Mouse (Mus musculus) adrenal gland, postnatal 25 days (tissue): ENCODE measurements at regions not wholly inside any gene's neighbourhood (a gene's known extent, or its start where the extent isn't known, plus 50 kb on each side); places are given as distances from the start of the nearest gene placed in this dataset.

Experiments used
- DNase-seq: peaks from one replicate; pipeline ENCODE4 v3.0.0; 2021; ENCODE audit warnings: mixed read lengths

GRCm38 (mm10) chr4:39508866-39509265, 58.8 kb downstream of the 1700009N14Rik start:
- no peak for DNase-seq

DNA sequence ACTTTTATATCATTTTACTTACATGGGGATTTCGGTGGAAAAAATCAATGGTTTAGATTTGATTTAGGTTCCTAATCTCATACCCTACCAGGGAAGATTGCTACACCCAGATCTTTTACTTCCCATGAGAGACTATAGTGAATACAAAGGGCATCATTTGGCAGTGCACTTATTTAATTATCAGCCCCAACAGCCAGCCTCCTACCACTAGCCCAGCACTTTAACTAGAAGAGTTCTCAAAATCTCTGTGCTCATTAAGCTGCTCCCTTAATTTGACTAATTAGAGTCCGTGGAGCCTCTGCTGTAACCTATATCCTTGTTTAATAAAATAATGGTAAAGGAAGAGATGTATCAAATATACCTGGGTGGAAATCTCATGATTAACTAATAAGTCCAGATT, 77.4 kb downstream of the 1700009N14Rik start:
- DNase-seq, result no peak

- DNase-seq, result no peak
Measured at GRCm38 (mm10) chr4:39528661-39529060, 78.6 kb downstream of the 1700009N14Rik start.

DNA sequence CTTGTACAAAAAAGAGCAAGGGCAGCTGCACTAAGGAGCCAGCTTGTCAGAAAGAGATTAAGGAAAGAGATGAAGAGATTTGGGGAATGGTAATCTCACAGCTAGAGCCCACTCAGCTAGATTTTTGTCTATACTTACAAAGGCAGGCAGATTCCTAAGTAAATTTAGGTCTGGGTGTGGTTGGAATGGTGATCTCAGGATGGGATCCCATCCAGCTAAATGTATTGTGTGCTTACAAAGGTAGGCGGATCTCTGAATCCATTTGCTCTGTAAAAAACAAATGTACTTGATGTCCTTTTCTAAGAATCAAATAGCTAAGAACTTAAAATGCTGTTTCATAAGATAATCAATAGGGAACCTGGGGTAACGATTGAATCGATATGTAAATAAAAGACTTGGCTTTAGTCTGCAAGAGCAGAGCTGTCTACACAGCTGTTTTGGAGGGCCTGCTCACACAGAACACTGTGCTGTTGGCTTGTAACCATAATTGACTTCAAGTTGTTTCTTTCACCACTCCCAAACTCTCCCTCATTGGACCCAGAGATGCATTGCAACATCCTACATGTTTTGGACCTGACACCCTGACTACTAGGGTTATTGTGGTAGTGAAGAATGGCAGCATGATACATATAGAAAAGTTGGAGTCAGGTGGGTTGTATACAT, 106.1 kb downstream of the 1700009N14Rik start:
- DNase-seq, result no peak

GRCm38 (mm10) chr4:39597426-39597825, 147.3 kb downstream of the 1700009N14Rik start:
- DNase-seq, result no peak

GRCm38 (mm10) chr4:39605046-39605445, 155.0 kb downstream of the 1700009N14Rik start:
- no peak for DNase-seq

DNA sequence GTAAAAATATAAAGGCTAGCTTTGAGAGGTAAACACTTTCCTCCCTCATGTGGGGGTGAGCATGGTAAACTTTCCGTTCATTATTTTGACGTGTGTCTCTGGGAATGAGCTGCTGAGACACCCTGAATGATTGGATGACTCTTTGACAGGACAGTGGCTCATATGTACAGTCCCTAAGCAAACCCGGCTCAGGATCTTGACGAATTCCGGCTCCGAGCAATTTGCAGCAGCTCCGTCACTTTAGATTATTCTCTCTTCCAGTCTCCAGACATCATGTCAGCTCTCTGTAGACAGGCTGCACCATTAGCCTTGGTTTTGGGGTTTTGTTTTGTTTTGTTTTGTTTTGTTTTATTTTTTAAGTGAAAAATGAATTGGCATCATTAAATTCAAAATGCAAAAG, 194.0 kb downstream of the 1700009N14Rik start:
- DNase-seq, result no peak

DNA sequence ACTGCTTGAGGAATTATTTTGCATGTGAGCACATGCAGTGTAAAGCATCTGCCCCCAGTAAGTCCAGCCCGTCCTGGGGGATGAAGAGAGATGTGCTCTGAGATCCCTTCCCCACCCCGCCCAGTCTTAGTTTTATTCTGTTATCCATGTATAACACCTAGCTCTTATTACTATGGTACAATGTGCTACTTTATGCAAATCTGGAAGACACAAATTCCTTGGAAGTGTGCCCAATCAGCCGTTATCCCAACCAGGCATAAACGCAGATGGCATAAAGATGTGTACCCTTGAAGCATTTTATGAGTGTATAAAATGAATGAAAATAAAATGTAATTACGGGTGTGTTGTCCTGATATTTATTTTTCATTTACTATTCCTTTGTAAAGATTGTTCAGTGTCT, 194.8 kb downstream of the 1700009N14Rik start:
- no peak for DNase-seq

- DNase-seq, result no peak
Measured at GRCm38 (mm10) chr4:39660538-39660937, 210.4 kb downstream of the 1700009N14Rik start.

DNA sequence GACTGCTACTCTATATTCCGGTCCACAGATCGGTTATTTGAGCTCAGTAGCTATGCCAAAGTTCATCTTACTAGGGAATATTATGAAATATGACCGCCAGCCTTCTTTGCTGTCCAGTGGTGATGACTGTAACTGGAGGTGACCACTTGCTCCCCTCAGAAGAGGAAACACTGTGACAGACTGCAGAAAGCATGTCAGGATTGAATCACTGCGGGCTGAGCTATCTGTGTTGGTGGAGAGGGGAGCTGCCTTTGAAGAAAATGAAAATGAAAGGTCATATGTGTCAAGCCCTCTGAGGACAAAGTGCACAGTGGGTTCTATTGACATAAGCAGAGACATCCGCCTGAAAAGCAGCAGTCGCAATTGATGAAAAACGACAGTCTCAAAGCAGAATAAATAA, 222.5 kb downstream of the 1700009N14Rik start:
- no peak for DNase-seq

GRCm38 (mm10) chr4:39695236-39695635, 245.1 kb downstream of the 1700009N14Rik start:
- DNase-seq, result no peak

DNA sequence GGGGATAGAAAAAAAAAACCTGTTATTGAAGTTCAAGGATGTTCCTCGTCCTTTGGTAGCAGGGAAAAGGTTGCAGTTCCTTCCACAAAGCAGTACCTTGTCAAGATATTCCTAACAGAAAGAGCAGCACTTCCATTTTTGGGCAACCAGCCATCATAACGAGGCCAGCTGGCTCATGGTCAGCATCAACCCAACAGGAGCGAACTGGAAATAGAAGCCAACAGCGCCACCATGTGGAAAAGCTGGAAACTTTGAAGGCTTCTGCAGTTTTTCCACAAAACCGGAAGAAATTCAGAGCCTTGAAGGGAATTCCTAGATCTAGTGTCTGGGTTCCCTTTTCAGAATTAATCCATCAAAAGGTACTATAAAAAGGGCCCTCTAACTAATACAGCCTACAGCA, 247.5 kb downstream of the 1700009N14Rik start:
- DNase-seq, result peak; percentile 79

- no peak for DNase-seq
Measured at GRCm38 (mm10) chr4:39699347-39699746, 249.3 kb downstream of the 1700009N14Rik start.

GRCm38 (mm10) chr4:39717477-39717876, 267.4 kb downstream of the 1700009N14Rik start:
- DNase-seq, result no peak

DNA sequence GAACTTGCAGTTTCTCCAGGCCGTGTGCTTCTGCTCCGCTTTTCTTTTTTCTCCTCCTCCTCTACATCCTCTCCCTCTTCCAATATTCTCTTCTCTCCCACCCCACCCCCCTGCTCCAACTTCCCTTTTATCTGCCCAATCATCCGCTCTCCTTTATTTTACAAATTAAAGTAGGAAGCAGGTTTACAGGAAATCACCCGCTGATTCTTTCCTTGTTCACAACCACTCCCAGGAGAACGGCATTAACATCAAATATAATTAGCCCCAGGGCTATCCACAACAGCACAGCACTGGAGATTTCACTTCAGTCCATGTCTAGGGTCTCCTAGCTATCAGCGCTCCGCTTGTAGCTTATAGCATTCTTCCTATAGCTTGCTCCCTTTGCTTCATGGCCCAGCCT, 268.6 kb downstream of the 1700009N14Rik start:
- DNase-seq, result no peak

GRCm38 (mm10) chr4:39719951-39720350, 269.9 kb downstream of the 1700009N14Rik start:
- no peak for DNase-seq

- DNase-seq, result no peak
Measured at GRCm38 (mm10) chr4:39721524-39721923, 271.4 kb downstream of the 1700009N14Rik start.

DNA sequence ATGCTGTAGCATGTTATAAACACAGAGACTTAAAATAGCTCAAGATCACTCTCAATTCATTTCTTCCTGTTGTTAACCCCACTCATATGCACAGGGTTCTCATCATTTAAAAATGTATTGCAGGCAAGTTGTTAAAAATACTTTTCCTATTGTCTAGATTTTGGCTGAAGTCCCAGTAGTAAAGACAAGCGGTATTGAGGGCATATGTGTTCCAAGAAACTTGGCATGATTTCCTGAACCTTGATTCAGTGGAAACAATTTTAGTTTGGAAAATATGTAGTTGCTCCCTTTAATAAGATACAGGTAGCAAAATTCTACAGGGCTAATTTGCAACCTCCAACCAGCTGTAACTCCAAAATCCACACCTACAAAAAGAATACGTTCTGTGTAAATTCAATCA, 315.5 kb downstream of the 1700009N14Rik start:
- no peak for DNase-seq

- no peak for DNase-seq
Measured at GRCm38 (mm10) chr4:39791096-39791495, 341.0 kb downstream of the 1700009N14Rik start.

DNA sequence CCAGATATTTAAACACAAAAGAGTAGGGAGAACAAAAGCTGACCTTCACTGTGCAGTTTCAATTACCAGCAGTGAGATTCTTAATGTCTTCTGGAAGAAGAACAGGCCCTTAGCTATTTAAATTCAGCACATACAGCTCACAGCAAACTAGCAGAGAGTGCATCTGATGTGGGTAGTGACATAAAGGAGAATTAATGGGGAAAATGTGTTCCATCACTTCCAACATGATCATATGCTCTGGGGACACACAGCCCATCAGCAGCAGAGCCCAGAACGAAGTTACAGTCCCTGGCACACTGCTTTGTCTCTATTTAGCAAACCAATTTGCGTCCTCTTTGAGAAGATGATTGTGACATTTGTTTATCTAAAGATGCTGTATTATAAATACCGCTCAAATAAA, 332.9 kb upstream of the Aco1 start:
- DNase-seq, result no peak

DNA sequence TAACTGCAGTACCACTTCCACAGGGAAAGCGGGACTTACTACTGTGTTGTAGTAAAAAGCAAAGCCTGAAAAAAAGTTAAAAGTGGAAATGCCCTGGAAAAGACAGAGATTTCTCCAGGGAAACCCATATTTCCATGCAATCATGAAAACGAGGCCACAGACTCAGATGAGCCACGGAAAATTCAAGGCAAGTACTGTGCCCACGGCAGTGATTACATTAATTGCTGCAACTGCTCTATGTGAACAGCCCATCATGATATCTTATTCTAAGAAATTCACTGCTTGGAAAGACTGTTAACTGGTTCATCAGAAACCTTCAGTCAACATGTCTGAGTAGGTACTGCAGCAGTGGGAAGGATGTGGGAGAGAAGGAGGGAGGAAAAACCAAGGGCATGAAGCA, 330.1 kb upstream of the Aco1 start:
- DNase-seq, result no peak

DNA sequence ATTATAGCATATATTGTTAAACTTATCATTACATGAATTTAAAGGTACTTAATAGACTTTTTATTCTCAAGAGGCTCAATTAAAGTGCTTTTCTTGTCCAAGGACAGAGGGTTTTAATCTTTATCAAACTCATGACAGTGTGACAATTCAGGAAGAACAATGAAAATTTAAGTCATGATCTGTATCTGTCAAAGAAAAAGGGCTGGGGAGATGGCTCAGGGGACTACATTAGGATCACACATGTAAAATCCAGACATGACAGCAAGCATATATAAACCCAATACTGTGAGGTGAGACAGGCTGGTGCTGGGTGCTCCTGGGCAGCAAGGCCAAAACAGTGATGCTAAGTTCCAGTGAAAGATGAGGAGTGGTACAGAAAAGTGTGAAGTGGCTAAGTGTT, 327.3 kb upstream of the Aco1 start:
- DNase-seq, result no peak

DNA sequence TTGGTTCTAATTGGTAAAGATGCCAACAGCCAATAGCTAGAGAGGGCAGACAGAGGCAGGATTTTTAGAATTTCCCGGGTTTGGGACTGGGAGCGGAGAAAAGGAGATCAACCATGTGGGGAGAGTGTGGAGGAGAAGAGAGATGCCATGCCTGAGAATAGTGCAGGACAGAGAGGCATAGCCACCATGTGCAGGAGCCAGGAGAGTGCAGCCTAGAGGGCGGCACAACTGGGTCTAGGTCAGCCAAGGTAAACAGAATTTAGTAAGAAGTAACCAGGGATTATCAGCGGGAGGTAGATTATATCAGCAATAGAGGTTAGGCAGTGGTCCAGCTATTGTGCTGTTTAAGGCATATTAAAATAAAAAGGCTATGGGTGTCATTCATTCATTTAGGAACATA, 325.2 kb upstream of the Aco1 start:
- no peak for DNase-seq

GRCm38 (mm10) chr4:39833634-39834033, 309.2 kb upstream of the Aco1 start:
- DNase-seq, result no peak
